Mouse (Mus musculus) lung, postnatal 10 days (tissue): ENCODE results near the gene Fas.

Experiments
- DNase-seq: peaks from one replicate; pipeline ENCODE4 v3.0.0; 2021

Fas gene

DNA sequence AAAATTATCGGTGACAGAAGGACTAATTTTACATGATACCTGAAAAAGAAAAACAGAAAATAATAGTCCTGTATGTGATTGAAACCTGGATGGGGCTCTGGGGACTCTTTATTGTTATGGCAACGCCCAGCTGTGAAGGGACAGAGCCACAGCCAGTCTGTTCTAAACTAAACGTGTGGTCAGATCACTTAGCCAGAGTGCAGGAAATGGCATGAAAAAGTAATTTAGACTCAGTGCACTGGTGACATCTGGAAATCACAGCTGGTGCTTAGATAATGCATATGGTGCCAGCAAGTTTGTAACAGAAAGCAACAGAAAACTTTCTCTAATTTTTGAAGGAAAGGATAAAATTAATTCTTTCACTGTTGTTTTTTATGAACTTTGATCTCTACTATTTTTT lies 79.9 kb downstream of the Fas start:
- no peak for DNase-seq
